Mouse (Mus musculus): ENCODE measurements at regions not wholly inside any gene's neighbourhood (a gene's known extent, or its start where the extent isn't known, plus 50 kb on each side); places are given as distances from the start of the nearest gene placed in this dataset.

- no peak for TF ChIP-seq POLR2A (IDR thresholded peaks at IDR 0.05; ENCODE audit: borderline replicate concordance, low read depth, low read length)
- TF ChIP-seq CTCF (IDR thresholded peaks at IDR 0.05; ENCODE audit: low read depth, low read length): no peak
Observed at GRCm38 (mm10) chr1:154983325-154983724, 99.0 kb upstream of the Cacna1e start.

Data from bone marrow macrophage, adult 2 months (primary cell).